Mouse (Mus musculus) bone marrow macrophage, adult 2 months (primary cell): Measurements from ENCODE around the gene Sv2c.

Source experiments
- CTCF ChIP-seq: IDR thresholded peaks from 2 replicates; pipeline ENCODE4 v1.5.1; 2012; ENCODE audit warnings: low read depth, mild to moderate bottlenecking, low read length, moderate library complexity
- POLR2A ChIP-seq: IDR thresholded peaks from 2 replicates; pipeline ENCODE4 v1.6.1; 2012; ENCODE audit warnings: mild to moderate bottlenecking, low read depth, low read length, borderline replicate concordance

DNA sequence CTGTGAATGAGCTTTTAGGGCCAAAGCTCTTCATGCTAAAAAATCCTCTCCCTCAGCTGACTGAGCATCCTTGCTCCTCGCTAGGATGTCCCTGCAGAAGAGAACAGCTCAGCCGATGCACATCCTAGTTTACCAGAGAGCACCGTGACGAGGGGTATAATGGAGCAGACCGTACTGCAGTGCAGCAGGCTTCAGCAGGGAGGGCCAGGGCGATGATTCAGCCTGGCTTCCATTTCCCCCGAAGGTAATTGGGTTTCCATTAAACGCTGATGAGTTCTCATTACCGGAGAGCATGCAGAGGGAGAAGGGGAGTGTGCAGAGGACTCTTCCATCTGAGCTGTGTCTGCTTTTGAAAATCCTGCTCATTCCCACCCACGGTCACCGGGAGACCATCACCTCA lies 108.5 kb downstream of the Sv2c start:
- no peak for TF ChIP-seq POLR2A
- TF ChIP-seq CTCF: no peak
